Mouse (Mus musculus) small intestine, adult 2 months (tissue): ENCODE results near the gene Ifi206.

Experiments used
- CTCF ChIP-seq: fragments of 200-500 bp; IDR thresholded peaks from 2 replicates; pipeline ENCODE4 v1.5.1; 2012; ENCODE audit warnings: low read depth, mild to moderate bottlenecking, control low read depth, inconsistent platforms, low read length, moderate library complexity, mixed read lengths; ENCODE audit not compliant: insufficient replicate concordance, insufficient read length; ENCODE audit errors: extremely low read depth
- POLR2A ChIP-seq: fragments of 200-500 bp; IDR thresholded peaks from 2 replicates; pipeline ENCODE4 v1.6.1; 2012; ENCODE audit warnings: low read depth, mild to moderate bottlenecking, control low read depth, inconsistent platforms, low read length, moderate library complexity

GRCm38 (mm10) chr1:173426345-173426744, 64.5 kb downstream of the Ifi206 start:
- no peak for TF ChIP-seq CTCF
- no peak for TF ChIP-seq POLR2A
